7 mouse cellular contexts compared by ENCODE assay signal in genomic region chr3:159841458-159841857, GRCm38 (mm10). TPM values are rescaled to one million over a fixed set of nuclear protein-coding genes. Genes with fewer than 3 reads are reported as not detected.
DNase-seq lines count a peak whose midpoint lies in the region; ATAC-seq and TF ChIP-seq lines count a peak whose summit lies in the region.

No protein-coding gene starts in this region.

- H3K4me3 ChIP-seq in kidney, embryonic 15.5 days (replicated peaks) = peak overlapping the region; percentile 77
- H3K4me3 ChIP-seq in midbrain, embryonic 14.5 days (replicated peaks; ENCODE audit: low read depth, low read length) = peak overlapping the region; percentile 44

- ATAC-seq in Patski = no peak
- no peak for ATAC-seq in kidney, embryonic 15.5 days (replicated peaks; ENCODE audit: low FRiP score)
- ATAC-seq in midbrain, embryonic 14.5 days (ENCODE audit: low FRiP score, low TSS enrichment) = no peak

- peak; percentile 6 for DNase-seq in CD4-positive helper T cell, adult 2 months (ENCODE audit: low read depth, low spot score)
- DNase-seq in Patski (ENCODE audit: low read depth, low spot score) = peak; percentile 35
- DNase-seq in forelimb bud, embryonic 11.5 days (ENCODE audit: low read depth, low spot score) = peak; percentile 24
- peak; percentile 42 for DNase-seq in midbrain, embryonic 14.5 days
- DNase-seq in cerebellum, adult 11 months = no peak
- DNase-seq in cerebellum, adult 8-10 months = no peak

- in situ Hi-C loops in Patski (cut with MboI; ENCODE audit: low pct_unique_long_range_greater_than_20kb) = loop anchor here (5.0 kb wide), 1 partner anchor 46 kb away; no protein-coding TSS in a partner anchor

- H3K36me3 ChIP-seq in kidney, embryonic 15.5 days = no peaks in the 10 kb centered on the region
- no peaks in the 10 kb centered on the region for H3K36me3 ChIP-seq in midbrain, embryonic 14.5 days (ENCODE audit: control insufficient read depth, insufficient read depth, low read length)

- CTCF ChIA-PET in Patski (lab: Charles Lee) = interaction anchor here (0.9 to 3.2 kb wide), 9 partner anchors 8 to 117 kb away, joined by 3 to 19 read pairs (median 4); no protein-coding TSS in a partner anchor

- 14% methylated on average over 3 of the region's 3 CpGs for WGBS in kidney, embryonic 15.5 days
- 7% methylated on average over 3 of the region's 3 CpGs for WGBS in midbrain, embryonic 14.5 days

- H3K9ac ChIP-seq in kidney, embryonic 15.5 days = peak overlapping the region; percentile 72; the same call in 1 of the 2 replicates
- peak overlapping the region; percentile 49; the same call in 1 of the 2 replicates for H3K9ac ChIP-seq in midbrain, embryonic 14.5 days (replicated peaks; ENCODE audit: low read length)

- H3K27me3 ChIP-seq in Patski = no peaks in the 10 kb centered on the region
- no peaks in the 10 kb centered on the region for H3K27me3 ChIP-seq in kidney, embryonic 15.5 days
- H3K27me3 ChIP-seq in midbrain, embryonic 14.5 days (ENCODE audit: control insufficient read depth, insufficient read depth, low read length) = no peaks in the 10 kb centered on the region

- 0 out of 2 replicates have a peak overlapping the region, but pooled peaks have one; percentile 88 for H3K27ac ChIP-seq in kidney, embryonic 15.5 days
- peak overlapping the region; percentile 63; the same call in 1 of the 2 replicates for H3K27ac ChIP-seq in midbrain, embryonic 14.5 days (replicated peaks; ENCODE audit: low read depth, low read length)

- no peak for TF ChIP-seq CTCF in Patski (IDR thresholded peaks at IDR 0.05)

- peak overlapping the region; percentile 84 for H3K4me2 ChIP-seq in kidney, embryonic 15.5 days
- peak overlapping the region; percentile 72 for H3K4me2 ChIP-seq in midbrain, embryonic 14.5 days (ENCODE audit: low read length)

- POLR2A ChIA-PET in Patski (lab: Charles Lee) = interaction anchor here (0.6 to 4.1 kb wide), 3 partner anchors 37 to 115 kb away, joined by 3 to 24 read pairs (median 4); no protein-coding TSS in a partner anchor

- H3K4me1 ChIP-seq in kidney, embryonic 15.5 days = peaks cover 14% of the 10 kb centered on the region
- peaks cover 12% of the 10 kb centered on the region for H3K4me1 ChIP-seq in midbrain, embryonic 14.5 days (ENCODE audit: control insufficient read depth, insufficient read depth, low read length)

- H3K9me3 ChIP-seq in kidney, embryonic 15.5 days (replicated peaks) = no peaks in the 10 kb centered on the region
- no peaks in the 10 kb centered on the region for H3K9me3 ChIP-seq in midbrain, embryonic 14.5 days (ENCODE audit: control insufficient read depth, low read length)

RNA-seq across cellular contexts. Expression of gene Wls, which starts 2.0 kb away (rescaled TPM):
- 565 TPM for polyA plus RNA-seq in Patski (2021)
- 115 and 124 TPM in 2 replicates for polyA plus RNA-seq in kidney, embryonic 15.5 days (2015; fragmentation: Nextera tagmentation; extraction: Ambion mirVana)
- polyA plus RNA-seq in midbrain, embryonic 14.5 days (2014; fragmentation: Nextera tagmentation; extraction: Ambion mirVana) = 59.5 and 104 TPM in 2 replicates

Comparison
In these comparisons a context has a peak if more than half of its experiments do, and no peak if none do; other contexts are left out.
1. DNase-seq: peak in CD4-positive helper T cell, adult 2 months (single experiment), Patski (single experiment), forelimb bud, embryonic 11.5 days (single experiment) and midbrain, embryonic 14.5 days (single experiment); none in cerebellum, adult 11 months (single experiment) and cerebellum, adult 8-10 months (single experiment).